Mouse (Mus musculus) heart, postnatal 0 days (tissue): ENCODE measurements around the gene Nos1ap. TPM values are rescaled to one million over a fixed set of nuclear protein-coding genes. Genes with fewer than 3 reads are reported as not detected.

ENCODE experiments used
- ATAC-seq: fragments of 200-750 bp; cut with Nextera tagmentation; 2 replicates; pipeline ENCODE4 v1.8.0; 2017; ENCODE audit warnings: low read depth, moderate number of reproducible peaks, moderate library complexity; ENCODE audit not compliant: insufficient read depth
- DNase-seq: peaks from one replicate; pipeline ENCODE4 v3.0.0-alpha.2; 2016; ENCODE audit warnings: low spot score
- H3K27ac ChIP-seq: fragments of 300-500 bp; sonication (generic); 2 replicates; pipeline ENCODE4 v1.5.1; 2014; ENCODE audit warnings: low read depth, mild to moderate bottlenecking
- H3K27me3 ChIP-seq: fragments of 300-500 bp; sonication (generic); 2 replicates; pipeline ENCODE4 v1.6.1; 2014; ENCODE audit warnings: low read length, mixed read lengths; ENCODE audit not compliant: control insufficient read depth, insufficient read depth
- H3K36me3 ChIP-seq: fragments of 300-500 bp; sonication (generic); replicated peaks from 2 replicates; pipeline ENCODE4 v1.6.1; 2014; ENCODE audit warnings: low read length, mixed read lengths; ENCODE audit not compliant: control insufficient read depth, insufficient read depth
- H3K4me1 ChIP-seq: fragments of 300-500 bp; sonication (generic); 2 replicates; pipeline ENCODE4 v1.6.1; 2014; ENCODE audit warnings: antibody characterized with exemption; ENCODE audit not compliant: control insufficient read depth, insufficient read depth
- H3K4me2 ChIP-seq: fragments of 300-500 bp; sonication (generic); 2 replicates; pipeline ENCODE4 v1.6.1; 2014; ENCODE audit warnings: low read depth, mild to moderate bottlenecking, low read length, moderate library complexity
- H3K4me3 ChIP-seq: fragments of 300-500 bp; sonication (generic); 2 replicates; pipeline ENCODE4 v1.5.1; 2014; ENCODE audit warnings: low read depth, low read length
- H3K9ac ChIP-seq: fragments of 300-500 bp; sonication (generic); replicated peaks from 2 replicates; pipeline ENCODE4 v1.6.1; 2014; ENCODE audit warnings: low read depth, low read length, mixed read lengths
- H3K9me3 ChIP-seq: fragments of 300-500 bp; sonication (generic); replicated peaks from 2 replicates; pipeline ENCODE4 v1.6.1; 2016; ENCODE audit warnings: low read length; ENCODE audit not compliant: control insufficient read depth
- CTCF ChIP-seq: IDR thresholded peaks from 2 replicates; pipeline ENCODE4 v1.5.1; 2016; ENCODE audit warnings: antibody characterized with exemption, control low read depth, low read depth
- EP300 ChIP-seq: IDR thresholded peaks from 2 replicates; pipeline ENCODE4 v1.6.1; 2016; ENCODE audit warnings: antibody characterized with exemption, low read depth
- WGBS: fragments of 180-500 bp; shearing (Covaris S2); extraction: QIAGEN DNeasy Blood & Tissue Kit; methylation state at CpG from one replicate; pipeline ENCODE4 v1.1.7; 2014; 5-methylcytosine and 5-hydroxymethylcytosine counted together
- polyA plus RNA-seq: library from polyadenylated mRNA; unstranded; fragments of >200 nt; fragmentation: Nextera tagmentation; extraction: Ambion mirVana; gene quantifications from 2 replicates; pipeline ENCODE4 v1.2.1, GENCODE M21; 2015
- total RNA-seq: library from RNA; depleted of rRNA; stranded (reverse); fragments of >200 nt; gene quantifications from 2 replicates; pipeline ENCODE4 v1.2.3, GENCODE M21; 2014; ENCODE audit warnings: low replicate concordance

Gene Nos1ap
- total and polyA plus RNA-seq, 2 experiments from 2014 or later, result 0.99 to 10.3 TPM

- Histone ChIP-seq H3K4me1 (no peaks in the 10 kb centered on the region), H3K27ac (no peak overlapping the region), H3K36me3 (no peaks in the 10 kb centered on the region), H3K9me3 (no peaks in the 10 kb centered on the region), H3K27me3 (no peaks in the 10 kb centered on the region), H3K4me3 (no peak overlapping the region), H3K4me2 (no peak overlapping the region), H3K9ac (no peak overlapping the region)
- ATAC-seq (no peak), DNase-seq (no peak)
- TF ChIP-seq EP300 (no peak), CTCF (no peak)
- WGBS, result 68% methylated on average over 6 of the region's 6 CpGs
These were observed 123.3 kb downstream of the Nos1ap start for GRCm38 (mm10) chr1:170466099-170467009.

- no peak overlapping the region for H3K27ac ChIP-seq
- DNase-seq (no peak), ATAC-seq (no peak)
- TF ChIP-seq CTCF (no peak), EP300 (no peak)
- peaks cover 8% of the 10 kb centered on the region; the same call in 1 of the 2 replicates for H3K4me1 ChIP-seq
- no peak overlapping the region for H3K4me2 ChIP-seq
- H3K9me3 ChIP-seq, result no peaks in the 10 kb centered on the region
- H3K36me3 ChIP-seq, result no peaks in the 10 kb centered on the region
- H3K4me3 ChIP-seq, result no peak overlapping the region
- 91% methylated on average over 1 of the region's 1 CpGs for WGBS
- H3K9ac ChIP-seq, result no peak overlapping the region
- H3K27me3 ChIP-seq, result no peaks in the 10 kb centered on the region
These were observed 127.5 kb downstream of the Nos1ap start for GRCm38 (mm10) chr1:170462140-170462539.

GRCm38 (mm10) chr1:170459896-170460602, 129.6 kb downstream of the Nos1ap start:
- DNase-seq (no peak), ATAC-seq (no peak)
- WGBS, result 69% methylated on average over 5 of the region's 5 CpGs
- Histone ChIP-seq H3K36me3 (no peaks in the 10 kb centered on the region), H3K4me3 (no peak overlapping the region), H3K27ac (no peak overlapping the region), H3K9ac (no peak overlapping the region), H3K9me3 (no peaks in the 10 kb centered on the region), H3K27me3 (no peaks in the 10 kb centered on the region), H3K4me2 (no peak overlapping the region), H3K4me1 (peaks cover 8% of the 10 kb centered on the region; the same call in 1 of the 2 replicates)
- TF ChIP-seq EP300 (no peak), CTCF (no peak)

- H3K9ac ChIP-seq, result no peak overlapping the region
- WGBS, result 20% methylated on average over 4 of the region's 4 CpGs
- H3K4me1 ChIP-seq, result peaks cover 8% of the 10 kb centered on the region; the same call in 1 of the 2 replicates
- H3K36me3 ChIP-seq, result no peaks in the 10 kb centered on the region
- H3K27ac ChIP-seq, result no peak overlapping the region
- H3K4me3 ChIP-seq, result no peak overlapping the region
- no peaks in the 10 kb centered on the region for H3K9me3 ChIP-seq
- TF ChIP-seq CTCF (no peak), EP300 (no peak)
- ATAC-seq, result no peak
- DNase-seq, result no peak
- no peaks in the 10 kb centered on the region for H3K27me3 ChIP-seq
- H3K4me2 ChIP-seq, result no peak overlapping the region
These were observed 132.0 kb downstream of the Nos1ap start for GRCm38 (mm10) chr1:170457673-170458072.

GRCm38 (mm10) chr1:170455910-170456700, 133.6 kb downstream of the Nos1ap start:
- Histone ChIP-seq H3K9ac (no peak overlapping the region), H3K4me2 (no peak overlapping the region), H3K4me1 (peaks cover 8% of the 10 kb centered on the region; the same call in 1 of the 2 replicates), H3K36me3 (no peaks in the 10 kb centered on the region), H3K27me3 (no peaks in the 10 kb centered on the region), H3K4me3 (no peak overlapping the region), H3K9me3 (no peaks in the 10 kb centered on the region), H3K27ac (no peak overlapping the region)
- 86% methylated on average over 14 of the region's 14 CpGs for WGBS
- TF ChIP-seq EP300 (no peak), CTCF (no peak)
- no peak for ATAC-seq
- DNase-seq, result no peak
